Mouse (Mus musculus) limb, embryonic 15.5 days (tissue): Measurements from ENCODE around the gene Dach1. TPM values are rescaled to one million over a fixed set of nuclear protein-coding genes. Genes with fewer than 3 reads are reported as not detected.

ENCODE experiments used
- ATAC-seq: fragments of 200-750 bp; cut with Nextera tagmentation; 2 replicates; pipeline ENCODE4 v1.8.0; 2017; ENCODE audit warnings: low read depth, moderate TSS enrichment; ENCODE audit not compliant: insufficient number of reproducible peaks, low FRiP score, low TSS enrichment
- H3K27ac ChIP-seq: fragments of 300-500 bp; sonication (generic); 2 replicates; pipeline ENCODE4 v1.5.1; 2015; ENCODE audit warnings: moderate library complexity, mild to moderate bottlenecking, inconsistent platforms
- H3K27me3 ChIP-seq: fragments of 300-500 bp; sonication (generic); 2 replicates; pipeline ENCODE4 v1.6.1; 2015; ENCODE audit warnings: inconsistent platforms
- H3K36me3 ChIP-seq: fragments of 300-500 bp; sonication (generic); 2 replicates; pipeline ENCODE4 v1.6.1; 2015; ENCODE audit warnings: inconsistent platforms
- H3K4me1 ChIP-seq: fragments of 300-500 bp; sonication (generic); 2 replicates; pipeline ENCODE4 v1.6.1; 2015; ENCODE audit warnings: inconsistent platforms
- H3K4me2 ChIP-seq: fragments of 300-500 bp; sonication (generic); 2 replicates; pipeline ENCODE4 v1.6.1; 2015; ENCODE audit warnings: mild to moderate bottlenecking, inconsistent platforms
- H3K4me3 ChIP-seq: fragments of 300-500 bp; sonication (generic); 2 replicates; pipeline ENCODE4 v1.5.1; 2015; ENCODE audit warnings: mild to moderate bottlenecking, inconsistent platforms
- H3K9ac ChIP-seq: fragments of 300-500 bp; sonication (generic); 2 replicates; pipeline ENCODE4 v1.6.1; 2015; ENCODE audit warnings: inconsistent platforms
- H3K9me3 ChIP-seq: fragments of 300-500 bp; sonication (generic); 2 replicates; pipeline ENCODE4 v1.6.1; 2016; ENCODE audit warnings: inconsistent platforms
- WGBS: fragments of 180-500 bp; shearing (Covaris S2); methylation state at CpG from one replicate; pipeline ENCODE4 v1.1.7; 2015; 5-methylcytosine and 5-hydroxymethylcytosine counted together
- polyA plus RNA-seq: library from polyadenylated mRNA; unstranded; fragments of >200 nt; fragmentation: Nextera tagmentation; extraction: Ambion mirVana; gene quantifications from 2 replicates; pipeline ENCODE4 v1.2.1, GENCODE M21; 2015

Gene Dach1
- polyA plus RNA-seq, 1 experiment from 2014 or later, result 4.5 TPM

DNA sequence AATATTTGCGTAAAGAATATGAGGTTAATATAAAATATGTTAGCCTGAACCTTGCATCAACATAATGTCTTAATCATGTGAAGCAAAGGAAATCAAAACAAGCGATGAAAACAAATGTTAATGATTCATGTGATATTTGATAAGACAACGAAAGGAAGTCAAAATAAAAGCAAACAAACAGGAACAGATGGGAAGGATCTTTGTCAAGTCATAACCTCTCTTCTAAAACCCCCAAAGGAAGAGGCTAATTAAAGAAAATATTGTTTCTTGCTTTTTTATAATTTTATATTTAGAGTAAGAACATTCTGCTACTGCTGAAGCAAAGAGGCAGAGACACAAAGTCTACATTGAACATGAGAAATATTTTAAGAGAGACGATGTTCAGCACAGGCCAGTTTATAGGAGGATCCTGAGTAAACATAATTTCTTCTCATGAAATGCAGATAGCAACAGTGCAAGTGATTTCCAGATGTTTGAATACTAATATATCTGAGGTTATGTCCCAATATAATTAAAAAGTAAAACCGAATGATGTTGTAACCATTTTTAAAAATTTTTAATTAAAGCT lies 374.1 kb downstream of the Dach1 start:
- Histone ChIP-seq H3K36me3 (no peaks in the 10 kb centered on the region), H3K4me3 (no peak overlapping the region), H3K27me3 (no peaks in the 10 kb centered on the region), H3K4me1 (no peaks in the 10 kb centered on the region), H3K9ac (no peak overlapping the region), H3K27ac (no peak overlapping the region), H3K9me3 (no peaks in the 10 kb centered on the region), H3K4me2 (no peak overlapping the region)
- no peak for ATAC-seq
- 81% methylated on average over 5 of the region's 5 CpGs for WGBS

GRCm38 (mm10) chr14:97774135-97774767 lies 395.3 kb downstream of the Dach1 start:
- no peaks in the 10 kb centered on the region for H3K36me3 ChIP-seq
- no peaks in the 10 kb centered on the region for H3K27me3 ChIP-seq
- no peak overlapping the region for H3K4me2 ChIP-seq
- H3K4me1 ChIP-seq, result no peaks in the 10 kb centered on the region
- ATAC-seq, result no peak
- no peak overlapping the region for H3K4me3 ChIP-seq
- no peak overlapping the region for H3K27ac ChIP-seq
- no peaks in the 10 kb centered on the region; the same call in 1 of the 2 replicates for H3K9me3 ChIP-seq
- 90% methylated on average over 2 of the region's 2 CpGs for WGBS
- no peak overlapping the region for H3K9ac ChIP-seq

DNA sequence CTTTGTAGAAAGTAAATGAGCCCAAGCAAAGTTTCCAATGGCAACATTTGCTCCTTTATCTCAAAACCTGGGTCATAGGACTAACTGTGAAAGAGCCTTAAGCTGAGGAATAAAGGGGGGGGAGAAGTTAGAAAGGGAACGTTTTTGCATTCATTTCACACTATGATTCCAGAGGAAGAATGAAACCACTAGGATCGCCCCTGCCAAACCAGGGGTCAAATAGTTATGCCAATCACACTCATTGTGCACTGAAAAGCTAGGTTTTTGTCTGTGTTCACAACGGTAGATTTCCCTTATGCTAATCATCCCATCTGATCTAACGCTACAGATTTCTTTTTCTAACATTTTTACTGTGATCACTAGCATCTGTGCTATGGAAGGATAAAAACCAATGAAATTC lies 415.2 kb downstream of the Dach1 start:
- Histone ChIP-seq H3K27ac (no peak overlapping the region), H3K4me3 (no peak overlapping the region), H3K27me3 (no peaks in the 10 kb centered on the region), H3K36me3 (no peaks in the 10 kb centered on the region), H3K4me2 (no peak overlapping the region), H3K9ac (no peak overlapping the region), H3K9me3 (no peaks in the 10 kb centered on the region), H3K4me1 (no peaks in the 10 kb centered on the region)
- WGBS, result 78% methylated on average over 4 of the region's 4 CpGs
- no peak for ATAC-seq

- Histone ChIP-seq H3K4me3 (no peak overlapping the region), H3K27ac (no peak overlapping the region), H3K9ac (no peak overlapping the region), H3K4me1 (no peaks in the 10 kb centered on the region), H3K4me2 (no peak overlapping the region), H3K36me3 (no peaks in the 10 kb centered on the region), H3K27me3 (no peaks in the 10 kb centered on the region), H3K9me3 (no peaks in the 10 kb centered on the region)
- 92% methylated on average over 2 of the region's 2 CpGs for WGBS
- ATAC-seq, result no peak
Observed at GRCm38 (mm10) chr14:97753973-97754372, 415.6 kb downstream of the Dach1 start.

DNA sequence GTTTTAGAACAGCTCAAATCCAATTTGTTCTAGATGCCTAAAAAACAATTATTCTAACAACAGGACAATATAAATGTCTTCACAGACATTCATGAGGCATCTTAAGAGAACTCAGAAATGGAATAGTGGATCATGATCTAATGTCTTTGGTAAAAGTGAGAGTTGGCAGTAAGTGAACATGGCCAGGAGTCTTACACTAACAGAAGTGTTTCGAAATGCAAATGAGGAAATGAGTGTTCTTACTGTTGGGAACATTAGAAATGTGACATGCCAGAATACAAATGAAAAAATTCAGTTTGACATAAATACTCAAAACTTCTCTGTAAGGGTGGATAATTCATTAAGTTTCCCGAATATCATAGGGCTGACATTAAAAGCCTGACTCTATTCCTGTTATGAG lies 426.3 kb downstream of the Dach1 start:
- no peak overlapping the region for H3K4me3 ChIP-seq
- H3K9ac ChIP-seq, result no peak overlapping the region
- no peaks in the 10 kb centered on the region for H3K9me3 ChIP-seq
- H3K27me3 ChIP-seq, result no peaks in the 10 kb centered on the region
- no peaks in the 10 kb centered on the region for H3K4me1 ChIP-seq
- no peak overlapping the region for H3K27ac ChIP-seq
- 91% methylated on average over 2 of the region's 2 CpGs for WGBS
- no peak for ATAC-seq
- H3K36me3 ChIP-seq, result no peaks in the 10 kb centered on the region
- H3K4me2 ChIP-seq, result no peak overlapping the region

- H3K4me2 ChIP-seq, result no peak overlapping the region
- no peaks in the 10 kb centered on the region for H3K4me1 ChIP-seq
- H3K27ac ChIP-seq, result no peak overlapping the region
- H3K27me3 ChIP-seq, result no peaks in the 10 kb centered on the region
- H3K36me3 ChIP-seq, result no peaks in the 10 kb centered on the region
- H3K4me3 ChIP-seq, result no peak overlapping the region
- H3K9ac ChIP-seq, result no peak overlapping the region
- 66% methylated on average over 4 of the region's 4 CpGs for WGBS
- no peaks in the 10 kb centered on the region for H3K9me3 ChIP-seq
- no peak for ATAC-seq
Observed at GRCm38 (mm10) chr14:97742785-97743184, 426.8 kb downstream of the Dach1 start.
